Mouse (Mus musculus) CH12.LX (cell line): ENCODE data around the gene Xkr7. TPM values are rescaled to one million over a fixed set of nuclear protein-coding genes. Genes with fewer than 3 reads are reported as not detected.
A peak's percentile ranks its signal among the peaks of the same experiment; 100 is the strongest.

Experiments used
- DNase-seq: peaks from one replicate; pipeline ENCODE4 v3.0.0-alpha.2; 2013; ENCODE audit errors: extremely low read depth
- H3K27ac ChIP-seq: 2 replicates; pipeline ENCODE4 v1.5.1; 2012; ENCODE audit warnings: low read depth, mild to moderate bottlenecking, control low read depth, moderate library complexity; ENCODE audit not compliant: insufficient read depth
- H3K27me3 ChIP-seq: replicated peaks from 2 replicates; pipeline ENCODE3; 2012; ENCODE audit warnings: inconsistent platforms
- H3K36me3 ChIP-seq, 2 experiments: replicated peaks in 1 of 2; 2 replicates each; pipeline versions ENCODE3 to v1.6.1; 2012; ENCODE audit warnings: inconsistent platforms in 1 of 2, low read length in 1 of 2, mild to moderate bottlenecking in 1 of 2, mixed read lengths in 1 of 2, moderate library complexity in 1 of 2; ENCODE audit not compliant: control insufficient read depth in 1 of 2, insufficient read depth in 1 of 2
- H3K4me1 ChIP-seq, 2 experiments: 2 replicates each; pipeline ENCODE4 v1.6.1; 2012; ENCODE audit warnings: inconsistent platforms in 1 of 2, moderate library complexity in 1 of 2; ENCODE audit not compliant: insufficient read depth in 2 of 2, control insufficient read depth in 1 of 2
- H3K4me2 ChIP-seq: 2 replicates; pipeline ENCODE4 v1.6.1; 2012; ENCODE audit warnings: low read depth, mild to moderate bottlenecking, control low read depth; ENCODE audit not compliant: poor library complexity, insufficient read depth, severe bottlenecking
- H3K4me3 ChIP-seq, 3 experiments: fragments of 150-350 bp in 1 of 3; sonication (generic) in 1 of 3; replicated peaks in 1 of 3; 2 replicates each; pipeline versions ENCODE3 to v1.5.1; 2011 to 2012; ENCODE audit warnings: low read depth in 2 of 3, low read length in 2 of 3, mild to moderate bottlenecking in 2 of 3, moderate library complexity in 2 of 3, control low read depth in 1 of 3, improper control_type of control experiment in 1 of 3, inconsistent platforms in 1 of 3, mixed read lengths in 1 of 3; ENCODE audit not compliant: poor library complexity in 1 of 3
- H3K79me2 ChIP-seq: replicated peaks from 2 replicates; pipeline ENCODE4 v1.6.1; 2012; ENCODE audit warnings: mild to moderate bottlenecking, moderate library complexity; ENCODE audit not compliant: control insufficient read depth, poor library complexity, insufficient read depth, severe bottlenecking; ENCODE audit errors: extremely low read depth
- H3K9ac ChIP-seq: 2 replicates; pipeline ENCODE4 v1.6.1; 2012; ENCODE audit warnings: low read depth, mild to moderate bottlenecking, control low read depth, moderate library complexity; ENCODE audit not compliant: insufficient read depth
- H3K9me3 ChIP-seq: replicated peaks from 2 replicates; pipeline ENCODE3; 2012; ENCODE audit warnings: low read length, inconsistent platforms, mixed read lengths
- HCFC1 ChIP-seq: IDR thresholded peaks from 2 replicates; pipeline ENCODE4 v1.6.1; 2012; ENCODE audit warnings: low read depth, mild to moderate bottlenecking, inconsistent platforms, low read length, improper control_type of control experiment
- MAFK ChIP-seq: IDR thresholded peaks from 2 replicates; pipeline ENCODE4 v1.6.1; 2011; ENCODE audit warnings: low read length, improper control_type of control experiment; ENCODE audit not compliant: insufficient replicate concordance
- MEF2A ChIP-seq: IDR thresholded peaks from 2 replicates; pipeline ENCODE4 v1.6.1; 2014; ENCODE audit warnings: low read depth, mild to moderate bottlenecking, inconsistent platforms, low read length, improper control_type of control experiment, borderline replicate concordance
- PAX5 ChIP-seq: IDR thresholded peaks from 2 replicates; pipeline ENCODE4 v1.6.1; 2012; ENCODE audit warnings: low read length, inconsistent platforms, mixed read lengths
- POLR2A ChIP-seq: IDR thresholded peaks from 2 replicates; pipeline ENCODE4 v1.6.1; 2011; ENCODE audit warnings: low read depth, mild to moderate bottlenecking, improper control_type of control experiment, low read length
- RAD21 ChIP-seq: IDR thresholded peaks from 2 replicates; pipeline ENCODE4 v1.6.1; 2011; ENCODE audit warnings: low read depth, mild to moderate bottlenecking, low read length, improper control_type of control experiment, moderate library complexity
- SIN3A ChIP-seq: IDR thresholded peaks from 2 replicates; pipeline ENCODE4 v1.6.1; 2012; ENCODE audit warnings: low read length, improper control_type of control experiment, inconsistent platforms
- TBP ChIP-seq: conservative IDR thresholded peaks from 2 replicates; pipeline ENCODE4 v1.6.1; 2011; ENCODE audit warnings: low read depth, low read length, improper control_type of control experiment
- ZKSCAN1 ChIP-seq: IDR thresholded peaks from 2 replicates; pipeline ENCODE4 v1.6.1; 2012; ENCODE audit warnings: low read depth, inconsistent platforms, low read length, improper control_type of control experiment, borderline replicate concordance
- dilution Hi-C: fragments of 300-500 bp; cut with MboI; formaldehyde crosslinking; loops from 2 replicates; pipeline ENCODE4 v1.14.3; 2020; ENCODE audit warnings: low sequenced_read_pairs; ENCODE audit not compliant: extremely low pct_unique_long_range_greater_than_20kb, extremely low pct_ligation_motif_present
- in situ Hi-C: fragments of 300-500 bp; cut with MboI; formaldehyde crosslinking; loops from 3 replicates; pipeline ENCODE4 v1.14.3; 2019; ENCODE audit warnings: low sequenced_read_pairs, low pct_ligation_motif_present, low pct_unique_long_range_greater_than_20kb, mixed read lengths
- polyA plus RNA-seq: library from polyadenylated mRNA; unstranded; fragments of >175 nt; gene quantifications from 2 replicates; pipeline ENCODE4 v1.2.1, GENCODE M21; 2012; ENCODE audit warnings: low read depth; ENCODE audit not compliant: insufficient read length
- total RNA-seq, 2 experiments: library from RNA; depleted of rRNA; stranded (reverse); fragments of 300-350 nt in 1 of 2; fragments of >200 nt in 1 of 2; gene quantifications; 2 replicates each; pipeline ENCODE4 v1.2.3; 2012 to 2014

Xkr7 gene
- total and polyA plus RNA-seq, 3 experiments: not detected

DNA sequence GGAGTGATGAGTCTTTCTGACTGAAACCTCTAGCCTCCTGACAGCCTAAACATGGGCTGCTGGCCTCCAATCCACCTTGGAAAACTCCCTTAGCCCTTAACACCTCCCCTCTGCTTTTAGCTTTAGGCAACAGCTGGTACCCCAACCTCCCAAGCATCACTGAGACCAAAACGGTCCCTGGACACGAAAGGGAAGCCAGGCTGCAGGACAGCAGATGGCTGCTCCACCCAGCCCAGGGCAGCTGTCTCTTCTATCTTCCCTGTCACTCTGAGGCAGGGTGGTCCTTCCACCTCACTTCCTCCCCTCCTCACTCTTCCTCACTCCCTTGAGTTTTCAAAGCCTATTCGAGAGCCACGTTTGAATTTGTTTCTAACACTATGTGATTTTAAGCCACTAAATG, 1.2 kb upstream of the Xkr7 start:
- H3K36me3 ChIP-seq: no peaks in the 10 kb centered on the region
- H3K27me3 ChIP-seq: peaks cover 82% of the 10 kb centered on the region
- no peak overlapping the region for H3K9ac ChIP-seq
- no peak overlapping the region for H3K4me3 ChIP-seq
- H3K4me2 ChIP-seq: no peak overlapping the region
- no peak overlapping the region for H3K27ac ChIP-seq
- in situ Hi-C loops: no loop called here
- TF ChIP-seq POLR2A: no peak
- no peak for TF ChIP-seq ZKSCAN1
- TF ChIP-seq TBP: no peak
- TF ChIP-seq HCFC1: no peak
- no peak for TF ChIP-seq SIN3A
- TF ChIP-seq RAD21: no peak
- TF ChIP-seq MEF2A: no peak
- TF ChIP-seq, all 38 proteins: peak for 0
- Histone ChIP-seq H3K79me2 (no peaks in the 10 kb centered on the region), H3K9me3 (peaks cover 10% of the 10 kb centered on the region), H3K4me1 (no peaks in the 10 kb centered on the region)
- dilution Hi-C loops: no loop called here
- DNase-seq: no peak

DNA sequence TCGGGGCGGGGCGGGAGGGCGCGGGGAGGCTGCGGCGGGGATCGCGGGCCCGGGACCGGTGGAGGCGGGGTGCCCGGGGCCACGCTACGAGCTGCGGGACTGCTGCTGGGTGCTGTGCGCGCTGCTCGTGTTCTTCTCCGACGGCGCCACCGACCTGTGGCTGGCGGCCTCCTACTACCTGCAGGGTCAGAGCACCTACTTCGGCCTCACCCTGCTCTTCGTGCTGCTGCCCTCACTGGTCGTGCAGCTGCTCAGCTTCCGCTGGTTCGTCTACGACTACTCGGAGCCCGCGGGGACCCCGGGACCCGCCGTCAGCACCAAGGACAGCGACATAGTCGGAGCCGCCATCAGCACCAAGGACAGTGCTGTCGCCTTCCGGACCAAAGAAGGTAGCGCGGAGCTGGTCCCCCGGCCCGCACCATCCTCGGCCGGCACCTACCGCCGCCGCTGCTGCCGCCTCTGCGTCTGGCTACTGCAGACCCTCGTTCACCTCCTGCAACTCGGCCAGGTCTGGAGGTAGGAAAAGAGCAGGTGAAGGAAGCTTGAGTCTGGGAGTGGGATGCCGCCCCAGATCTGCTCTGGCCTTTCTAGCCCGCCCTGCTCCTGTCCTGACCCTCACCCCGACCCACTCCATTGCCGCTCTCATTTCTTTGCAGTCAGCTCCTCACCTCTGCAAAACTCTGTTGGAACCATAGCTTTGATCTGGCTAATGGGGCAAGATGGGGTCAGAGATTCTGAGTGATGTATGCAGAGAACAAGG, 611 bp downstream of the Xkr7 start:
- no peaks in the 10 kb centered on the region for H3K36me3 ChIP-seq
- no peak overlapping the region for H3K4me2 ChIP-seq
- peaks cover 83% of the 10 kb centered on the region for H3K27me3 ChIP-seq
- TF ChIP-seq MAFK (no peak), SIN3A (peak; percentile 45; the same call in 1 of the 2 replicates)
- TF ChIP-seq, all 38 proteins: peak for 1
- no peak overlapping the region for H3K9ac ChIP-seq
- no peaks in the 10 kb centered on the region for H3K4me1 ChIP-seq
- in situ Hi-C loops (no loop called here), dilution Hi-C loops (no loop called here)
- no peak for DNase-seq
- H3K79me2 ChIP-seq: no peaks in the 10 kb centered on the region
- H3K9me3 ChIP-seq: peaks cover 10% of the 10 kb centered on the region
- no peak overlapping the region for H3K27ac ChIP-seq
- H3K4me3 ChIP-seq: no peak overlapping the region

DNA sequence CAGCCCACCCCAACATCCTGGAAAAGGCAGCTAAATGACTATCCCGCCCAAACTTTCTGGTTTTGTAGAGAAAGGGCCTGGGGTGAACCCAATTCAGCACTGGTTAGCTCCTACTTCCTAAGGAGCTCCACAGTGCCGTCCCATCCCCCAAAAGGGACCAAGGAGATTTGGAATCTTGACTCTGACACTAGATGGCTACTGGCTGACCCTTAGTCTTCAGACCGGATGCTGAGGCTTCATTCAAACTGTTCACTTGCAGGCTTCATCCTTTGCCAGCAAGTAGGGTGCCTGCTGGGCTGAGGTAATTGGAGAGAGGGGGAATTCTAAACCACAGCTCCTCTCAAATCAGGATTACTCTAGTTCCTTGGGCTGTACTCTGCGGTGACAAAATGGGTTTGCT, 1.3 kb downstream of the Xkr7 start:
- no peak for DNase-seq
- H3K9me3 ChIP-seq: peaks cover 10% of the 10 kb centered on the region
- in situ Hi-C loops: no loop called here
- TF ChIP-seq PAX5: no peak
- no peaks in the 10 kb centered on the region for H3K79me2 ChIP-seq
- peaks cover 84% of the 10 kb centered on the region for H3K27me3 ChIP-seq
- no peaks in the 10 kb centered on the region for H3K4me1 ChIP-seq
- H3K4me3 ChIP-seq: no peak overlapping the region
- H3K9ac ChIP-seq: no peak overlapping the region
- H3K4me2 ChIP-seq: no peak overlapping the region
- no peaks in the 10 kb centered on the region for H3K36me3 ChIP-seq
- dilution Hi-C loops: no loop called here
- H3K27ac ChIP-seq: no peak overlapping the region
